In the genomic region with DNA sequence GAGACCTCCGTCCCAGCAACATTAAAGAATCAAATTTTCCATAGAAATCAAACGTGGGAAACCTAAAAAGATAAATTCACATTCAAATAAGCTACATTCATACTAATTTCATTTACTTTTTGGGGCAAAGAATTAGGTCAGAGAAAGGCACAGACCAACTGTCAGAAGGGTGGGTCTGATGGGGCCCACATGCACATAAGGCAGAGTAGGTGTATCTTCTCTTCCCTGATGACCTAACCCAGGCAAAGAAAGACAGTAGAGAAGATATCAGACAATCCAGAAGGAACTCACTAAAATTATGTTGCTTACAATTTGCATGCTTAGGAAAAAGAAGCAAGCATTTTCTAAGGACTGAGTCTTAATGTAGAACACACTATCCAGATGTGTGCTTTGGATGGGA, we compare ENCODE assay signal across 16 mouse cellular contexts.
"Had no signal": no experiment of that assay in that cellular context is flagged by ENCODE, and none has a peak within 500 bp of the region (broad histone marks: within the 10 kb centered on the region; RNA-seq: fewer than 3 reads in every experiment).

No protein-coding gene starts in this region.

- H3K4me2 ChIP-seq: lung, embryonic 14.5 days; midbrain, embryonic 11.5 days; midbrain, embryonic 13.5 days; midbrain, embryonic 15.5 days; neural tube, embryonic 12.5 days; stomach, embryonic 15.5 days had no signal

- H3K9me3 ChIP-seq: megakaryocyte, embryonic 14.5 days; midbrain, embryonic 13.5 days; midbrain, embryonic 15.5 days; neural tube, embryonic 12.5 days; stomach, embryonic 15.5 days had no signal

- H3K27me3 ChIP-seq: megakaryocyte, embryonic 14.5 days; midbrain, embryonic 13.5 days; midbrain, embryonic 15.5 days; neural tube, embryonic 12.5 days; stomach, embryonic 15.5 days had no signal

- H3K36me3 ChIP-seq: midbrain, embryonic 15.5 days; neural tube, embryonic 12.5 days; stomach, embryonic 15.5 days had no signal

- DNase-seq: lung, adult 18-20 months; lung, embryonic 14.5 days; lung, postnatal 14 days; lung, postnatal 36 days; right cerebral cortex, postnatal 14 days; thymus, adult 18-20 months; thymus, postnatal 14 days; thymus, postnatal 36 days had no signal

- H3K27ac ChIP-seq: macrophage; midbrain, embryonic 13.5 days; midbrain, embryonic 15.5 days; neural tube, embryonic 12.5 days; stomach, embryonic 15.5 days; stomach, postnatal 0 days had no signal

- H3K4me3 ChIP-seq: megakaryocyte, embryonic 14.5 days; midbrain, embryonic 13.5 days; midbrain, embryonic 15.5 days; neural tube, embryonic 12.5 days; stomach, embryonic 15.5 days had no signal

- ATAC-seq: midbrain, embryonic 13.5 days; midbrain, embryonic 15.5 days had no signal

- H3K4me1 ChIP-seq: midbrain, embryonic 13.5 days; midbrain, embryonic 15.5 days; neural tube, embryonic 12.5 days; stomach, embryonic 15.5 days had no signal

- H3K9ac ChIP-seq: lung, embryonic 14.5 days; midbrain, embryonic 13.5 days; midbrain, embryonic 15.5 days; neural tube, embryonic 12.5 days; stomach, embryonic 15.5 days had no signal
